Mouse (Mus musculus) thymus, adult 2 months (tissue): ENCODE measurements around the gene Atp7b.

ENCODE experiments used
- CTCF ChIP-seq: fragments of 200-500 bp; IDR thresholded peaks from 2 replicates; pipeline ENCODE4 v1.5.1; 2012; ENCODE audit warnings: mild to moderate bottlenecking, control low read depth, low read length, moderate library complexity, borderline replicate concordance; ENCODE audit not compliant: control insufficient read depth, poor library complexity, insufficient read depth; ENCODE audit errors: extremely low read depth
- POLR2A ChIP-seq: fragments of 200-500 bp; IDR thresholded peaks from 2 replicates; pipeline ENCODE4 v1.6.1; 2012; ENCODE audit warnings: mild to moderate bottlenecking, low read length, control low read depth, moderate library complexity; ENCODE audit not compliant: control insufficient read depth, poor library complexity, insufficient read depth; ENCODE audit errors: extremely low read depth

GRCm38 (mm10) chr8:21969475-21969874 is 90.6 kb downstream of the Atp7b start, which contains the start of gene Ccdc70:
- TF ChIP-seq POLR2A (no peak), CTCF (no peak)
